Mouse (Mus musculus) olfactory bulb, adult 2 months (tissue): Measurements from ENCODE around the gene Gpnmb. TPM values are rescaled to one million over a fixed set of nuclear protein-coding genes. Genes with fewer than 3 reads are reported as not detected.

Experiments
- H3K27ac ChIP-seq: fragments of 200-500 bp; 2 replicates; pipeline ENCODE4 v1.5.1; 2012; ENCODE audit warnings: low read depth, low read length; ENCODE audit not compliant: insufficient read depth
- H3K4me1 ChIP-seq: fragments of 200-500 bp; 2 replicates; pipeline ENCODE4 v1.6.1; 2012; ENCODE audit warnings: low read length; ENCODE audit not compliant: control insufficient read depth, insufficient read depth
- H3K4me3 ChIP-seq: fragments of 200-500 bp; 2 replicates; pipeline ENCODE4 v1.5.1; 2012; ENCODE audit warnings: mild to moderate bottlenecking, low read depth, low read length, moderate library complexity; ENCODE audit not compliant: insufficient read depth
- CTCF ChIP-seq: fragments of 200-500 bp; IDR thresholded peaks from 2 replicates; pipeline ENCODE4 v1.5.1; 2012; ENCODE audit warnings: low read depth, mild to moderate bottlenecking, low read length, moderate library complexity; ENCODE audit not compliant: insufficient read depth
- POLR2A ChIP-seq: fragments of 200-500 bp; IDR thresholded peaks from 2 replicates; pipeline ENCODE4 v1.6.1; 2012; ENCODE audit warnings: mild to moderate bottlenecking, low read depth, low read length, moderate library complexity; ENCODE audit not compliant: insufficient read depth
- WGBS: fragments of 180-500 bp; shearing (Covaris S2); methylation state at CpG from one replicate; pipeline ENCODE4 v1.1.7; 2018; 5-methylcytosine and 5-hydroxymethylcytosine counted together
- polyA plus RNA-seq: library from polyadenylated mRNA; stranded (reverse); fragments of >200 nt; gene quantifications from 2 replicates; pipeline ENCODE4 v1.2.4, GENCODE M21; 2012; ENCODE audit warnings: low replicate concordance; ENCODE audit not compliant: missing spikeins, insufficient read depth, insufficient read length

Gene Gpnmb
- polyA plus RNA-seq, 1 experiment, result not detected

- Histone ChIP-seq H3K4me3 (no peak overlapping the region), H3K27ac (no peak overlapping the region), H3K4me1 (0 out of 2 replicates have a peak, but pooled peaks cover 2% of the 10 kb centered on the region)
- 93% methylated on average over 1 of the region's 1 CpGs for WGBS
- TF ChIP-seq POLR2A, result no peak
- TF ChIP-seq CTCF, result no peak
These were observed 26.7 kb upstream of the Gpnmb start for GRCm38 (mm10) chr6:49009665-49010064.

- TF ChIP-seq CTCF (no peak), POLR2A (no peak)
- Histone ChIP-seq H3K4me3 (no peak overlapping the region), H3K4me1 (0 out of 2 replicates have a peak, but pooled peaks cover 2% of the 10 kb centered on the region), H3K27ac (no peak overlapping the region)
- WGBS, result 95% methylated on average over 5 of the region's 5 CpGs
These were observed 25.2 kb upstream of the Gpnmb start for GRCm38 (mm10) chr6:49011191-49011590.

DNA sequence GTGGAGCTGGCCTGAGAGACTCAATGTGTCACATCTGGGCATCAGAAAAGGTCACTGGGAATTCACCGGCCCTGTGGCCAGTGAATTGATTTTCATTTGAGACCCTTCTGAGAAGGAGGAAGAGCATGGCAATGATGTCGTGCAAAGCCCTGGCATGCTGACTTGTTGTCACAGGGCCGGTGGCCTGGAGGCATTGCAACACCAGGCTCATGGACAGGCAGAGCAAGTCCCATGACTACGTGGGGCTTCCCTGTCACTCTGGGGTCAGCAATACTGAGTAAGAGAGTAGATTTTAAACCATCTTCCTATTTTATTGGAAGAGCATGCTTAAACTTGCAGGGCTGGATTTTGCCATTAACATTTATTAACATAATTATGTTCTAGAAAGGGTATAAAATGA is 23.3 kb upstream of the Gpnmb start:
- TF ChIP-seq CTCF (no peak), POLR2A (no peak)
- H3K4me1 ChIP-seq, result 0 out of 2 replicates have a peak, but pooled peaks cover 2% of the 10 kb centered on the region
- 87% methylated on average over 4 of the region's 4 CpGs for WGBS
- H3K4me3 ChIP-seq, result no peak overlapping the region
- H3K27ac ChIP-seq, result no peak overlapping the region

- H3K4me3 ChIP-seq, result no peak overlapping the region
- H3K27ac ChIP-seq, result no peak overlapping the region
- TF ChIP-seq POLR2A (no peak), CTCF (no peak)
- 0 out of 2 replicates have a peak, but pooled peaks cover 2% of the 10 kb centered on the region for H3K4me1 ChIP-seq
- 89% methylated on average over 3 of the region's 3 CpGs for WGBS
These were observed 22.9 kb upstream of the Gpnmb start for GRCm38 (mm10) chr6:49013458-49013857.

DNA sequence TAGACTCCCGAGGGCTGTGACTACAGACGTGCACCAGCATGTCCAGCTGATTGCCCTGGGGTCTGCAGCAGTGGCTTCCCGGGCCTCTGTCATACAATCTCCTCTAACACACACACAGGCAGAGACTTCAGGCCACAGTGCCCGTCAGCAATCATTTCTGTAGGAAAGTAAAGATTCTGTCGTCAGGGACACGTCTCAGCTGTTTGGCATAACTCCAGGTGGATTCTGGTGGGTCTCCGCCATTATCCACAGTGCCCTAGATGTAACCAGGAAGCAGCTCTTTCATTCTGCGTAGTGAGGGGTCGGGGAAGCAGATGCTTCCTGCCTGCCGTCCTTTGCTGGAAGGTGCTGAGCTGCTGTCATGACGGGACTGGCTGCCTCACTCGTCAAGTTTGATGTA is 19.2 kb upstream of the Gpnmb start:
- 77% methylated on average over 12 of the region's 12 CpGs for WGBS
- Histone ChIP-seq H3K4me3 (no peak overlapping the region), H3K27ac (no peak overlapping the region), H3K4me1 (peaks cover 3% of the 10 kb centered on the region; the same call in 1 of the 2 replicates)
- TF ChIP-seq CTCF (no peak), POLR2A (no peak)

- 97% methylated on average over 1 of the region's 1 CpGs for WGBS
- TF ChIP-seq CTCF (no peak), POLR2A (no peak)
- Histone ChIP-seq H3K27ac (no peak overlapping the region), H3K4me1 (peaks cover 3% of the 10 kb centered on the region; the same call in 1 of the 2 replicates), H3K4me3 (no peak overlapping the region)
These were observed 17.0 kb upstream of the Gpnmb start for GRCm38 (mm10) chr6:49019341-49019740.

DNA sequence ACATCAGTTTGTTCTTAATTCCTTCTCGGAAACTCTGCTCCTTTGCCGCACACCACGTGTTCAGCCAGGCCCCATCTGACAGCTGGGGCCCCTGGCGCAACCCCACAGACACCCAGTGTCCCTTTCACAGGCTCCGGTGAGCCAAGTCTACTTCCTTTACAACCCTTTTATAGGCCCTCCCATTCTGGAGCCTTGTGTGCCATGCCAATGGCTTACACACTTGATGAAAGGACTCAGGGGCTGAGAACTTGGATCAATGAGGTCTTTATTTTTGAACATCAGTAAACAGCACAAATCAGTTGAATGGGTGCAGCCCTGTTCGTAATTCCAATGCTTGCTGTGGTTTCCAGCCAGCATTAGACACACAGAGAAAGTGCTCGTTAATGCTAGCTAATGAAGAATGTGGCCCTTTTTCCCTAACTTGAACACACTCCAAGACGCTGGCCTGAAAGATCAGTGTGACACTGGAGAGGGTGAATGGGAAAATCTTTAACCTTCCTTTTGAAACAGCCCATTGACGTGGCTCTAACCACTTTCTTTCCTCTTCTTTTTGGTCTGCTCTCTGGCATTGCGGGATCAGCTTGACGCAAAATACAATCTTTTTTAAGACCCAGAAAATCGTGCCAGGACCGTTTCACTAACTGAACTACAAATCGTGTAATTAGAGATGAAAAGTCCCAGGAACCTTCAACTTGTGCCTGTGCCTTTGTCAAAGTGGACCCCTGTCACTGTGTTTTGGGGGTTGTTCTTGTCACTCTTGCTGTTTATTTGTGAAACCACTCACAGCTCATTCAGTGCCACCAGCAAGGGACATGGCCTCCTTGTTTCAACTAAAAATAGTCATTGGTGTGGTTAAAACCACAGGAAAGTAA is 15.0 kb upstream of the Gpnmb start:
- 33% methylated on average over 14 of the region's 14 CpGs for WGBS
- H3K4me3 ChIP-seq, result no peak overlapping the region

DNA sequence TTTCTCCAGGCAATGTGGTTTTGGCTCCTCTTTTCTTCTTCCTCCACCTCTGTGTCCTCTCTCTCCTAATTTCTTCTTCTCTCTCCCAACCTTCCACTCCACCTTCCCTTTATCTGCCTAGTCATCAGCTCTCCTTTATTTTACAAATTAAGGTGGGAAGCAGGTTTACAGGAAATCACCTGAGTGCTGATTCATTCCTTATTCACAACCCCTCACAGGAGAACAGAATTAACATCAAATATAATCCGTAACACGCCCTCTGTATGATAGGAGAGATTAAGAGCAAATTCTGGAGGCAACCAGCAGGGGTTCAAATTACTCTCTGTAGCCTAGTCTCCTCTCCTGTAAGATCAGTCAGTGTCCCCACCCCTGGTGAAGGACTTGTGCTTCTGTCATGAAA is 14.0 kb upstream of the Gpnmb start:
- WGBS, result 91% methylated on average over 2 of the region's 2 CpGs
- TF ChIP-seq POLR2A (no peak), CTCF (no peak)
- no peak overlapping the region for H3K4me3 ChIP-seq
- H3K4me1 ChIP-seq, result peaks cover 3% of the 10 kb centered on the region; the same call in 1 of the 2 replicates
- no peak overlapping the region for H3K27ac ChIP-seq

More for the DNA sequence above, 15.0 kb upstream of the Gpnmb start:
- Histone ChIP-seq H3K27ac (peak overlapping the region; percentile 31), H3K4me1 (peaks cover 3% of the 10 kb centered on the region; the same call in 1 of the 2 replicates)
- TF ChIP-seq CTCF, result no peak
- TF ChIP-seq POLR2A, result no peak

GRCm38 (mm10) chr6:49023315-49023714 is 13.0 kb upstream of the Gpnmb start:
- peaks cover 3% of the 10 kb centered on the region; the same call in 1 of the 2 replicates for H3K4me1 ChIP-seq
- no peak overlapping the region for H3K4me3 ChIP-seq
- no peak overlapping the region for H3K27ac ChIP-seq
- no peak for TF ChIP-seq CTCF
- no peak for TF ChIP-seq POLR2A
- WGBS, result 89% methylated on average over 10 of the region's 10 CpGs

DNA sequence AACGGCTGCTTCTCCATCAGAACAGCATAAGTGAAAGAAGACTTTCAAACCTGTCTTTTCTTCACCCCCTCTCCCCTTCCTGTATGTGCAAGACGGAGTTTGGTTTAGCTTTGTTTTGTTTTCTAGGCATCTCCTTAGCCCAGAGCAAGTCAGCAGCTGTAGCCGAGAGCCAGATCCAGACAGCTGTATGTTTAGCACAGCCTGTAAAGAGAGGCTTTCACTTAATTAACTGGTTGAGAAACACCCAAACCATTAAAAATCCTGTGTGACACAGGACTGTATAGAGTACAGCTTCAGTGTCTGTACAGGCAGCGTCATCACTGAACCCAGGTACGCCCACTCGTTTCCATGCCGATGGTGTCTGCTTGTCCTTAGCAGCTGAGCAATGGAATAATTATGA is 11.1 kb upstream of the Gpnmb start:
- WGBS, result 86% methylated on average over 7 of the region's 7 CpGs

More for the DNA sequence above, 11.1 kb upstream of the Gpnmb start:
- Histone ChIP-seq H3K4me1 (peaks cover 3% of the 10 kb centered on the region; the same call in 1 of the 2 replicates), H3K27ac (no peak overlapping the region), H3K4me3 (no peak overlapping the region)
- no peak for TF ChIP-seq CTCF
- TF ChIP-seq POLR2A, result no peak
